Mouse (Mus musculus): ENCODE measurements around the gene Tmem240. TPM values are rescaled to one million over a fixed set of nuclear protein-coding genes. Genes with fewer than 3 reads are reported as not detected.
"Not testable (repeated sequence)": the region's sequence is repeated elsewhere in the genome, so short reads cannot be mapped to it uniquely, and the experiment has no call there.

The Tmem240 gene
- polyA plus RNA-seq (2015; fragmentation: Nextera tagmentation; extraction: Ambion mirVana) = 0.39 and 0.45 TPM in 2 replicates

DNA sequence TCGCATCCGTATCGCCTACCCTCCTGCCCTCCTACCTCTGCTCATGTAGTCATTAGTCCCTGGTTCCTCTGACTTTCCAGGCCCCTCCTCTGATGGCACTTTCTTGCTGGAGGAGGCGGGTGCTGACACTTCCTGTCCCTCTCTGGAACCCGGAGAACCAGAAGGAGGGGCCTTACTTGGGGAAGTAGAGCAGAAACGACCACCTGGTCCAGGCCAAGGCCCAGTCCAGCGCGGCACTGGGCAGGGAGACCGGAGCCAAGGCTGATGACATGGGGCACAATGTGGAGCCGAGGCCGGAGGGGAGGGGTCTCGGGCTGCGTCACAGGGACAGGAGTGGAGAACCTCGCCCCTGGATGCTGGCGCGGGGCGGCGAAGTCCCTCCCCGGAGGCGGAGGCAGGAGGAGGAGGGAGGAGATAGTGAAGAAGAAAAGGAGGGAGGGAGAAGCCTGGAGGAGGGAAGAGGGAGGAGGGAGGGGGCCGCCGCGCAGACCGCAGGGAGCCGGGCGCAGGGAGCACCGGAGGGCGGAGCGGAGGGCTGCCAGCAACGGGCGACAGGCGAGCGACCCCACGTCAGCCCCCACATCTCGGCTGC, at the start of gene Tmem240:
TSS of gene Tmem240 (plus strand) at position 451 of the 592 bp plus-strand sequence.
- ATAC-seq (ENCODE audit: low FRiP score, low TSS enrichment) = peak; percentile 86
- Histone ChIP-seq H3K4me2 (replicated peaks; ENCODE audit: low read depth) (peak within 1 kb of the TSS; percentile 81), H3K4me3 (ENCODE audit: low read depth, low read length) (peak within 1 kb of the TSS; percentile 68), H3K4me1 (replicated peaks; ENCODE audit: control insufficient read depth, insufficient read depth) (no peaks in the 10 kb centered on the region; the same call in 1 of the 2 replicates), H3K9ac (ENCODE audit: low read length) (peak within 1 kb of the TSS; percentile 83), H3K27ac (replicated peaks) (peak within 1 kb of the TSS; percentile 84), H3K9me3 (ENCODE audit: control insufficient read depth, low read length) (no peaks in the 10 kb centered on the region), H3K27me3 (ENCODE audit: control insufficient read depth, insufficient read depth, low read length) (no peaks in the 10 kb centered on the region), H3K36me3 (ENCODE audit: control insufficient read depth, insufficient read depth, low read length) (0 out of 2 replicates have a peak, but pooled peaks cover 2% of the 10 kb centered on the region)
- WGBS = under 1% methylated on average over 23 of the region's 35 CpGs
- DNase-seq (ENCODE audit: low spot score) = peak; percentile 79
- no peak for TF ChIP-seq CTCF (IDR thresholded peaks at IDR 0.05; ENCODE audit: low read depth)
- no peak for TF ChIP-seq EP300 (optimal IDR thresholded peaks at IDR 0.05)

- not testable (repeated sequence) for H3K9ac ChIP-seq (ENCODE audit: low read length); H3K4me2 ChIP-seq (replicated peaks; ENCODE audit: low read depth); H3K9me3 ChIP-seq (ENCODE audit: control insufficient read depth, low read length); H3K4me1 ChIP-seq (replicated peaks; ENCODE audit: control insufficient read depth, insufficient read depth); H3K27me3 ChIP-seq (ENCODE audit: control insufficient read depth, insufficient read depth, low read length); H3K36me3 ChIP-seq (ENCODE audit: control insufficient read depth, insufficient read depth, low read length); H3K4me3 ChIP-seq (ENCODE audit: low read depth, low read length)
- 54% methylated on average over 4 of the region's 4 CpGs for WGBS
- ATAC-seq (ENCODE audit: low FRiP score, low TSS enrichment) (peak; percentile 65), DNase-seq (ENCODE audit: low spot score) (peak; percentile 58)
- peak overlapping the region; percentile 74 for H3K27ac ChIP-seq (replicated peaks)
Observed at GRCm38 (mm10) chr4:155687764-155688163, 46.8 kb upstream of the Tmem240 start.

GRCm38 (mm10) chr4:155690571-155691375, 43.8 kb upstream of the Tmem240 start:
- 74% methylated on average over 12 of the region's 12 CpGs for WGBS
- Histone ChIP-seq H3K36me3 (ENCODE audit: control insufficient read depth, insufficient read depth, low read length) (no peaks in the 10 kb centered on the region), H3K4me2 (replicated peaks; ENCODE audit: low read depth) (no peak overlapping the region), H3K27ac (replicated peaks) (no peak overlapping the region), H3K27me3 (ENCODE audit: control insufficient read depth, insufficient read depth, low read length) (no peaks in the 10 kb centered on the region), H3K9me3 (ENCODE audit: control insufficient read depth, low read length) (no peaks in the 10 kb centered on the region), H3K4me3 (ENCODE audit: low read depth, low read length) (no peak overlapping the region), H3K9ac (ENCODE audit: low read length) (no peak overlapping the region), H3K4me1 (replicated peaks; ENCODE audit: control insufficient read depth, insufficient read depth) (peaks cover 5% of the 10 kb centered on the region)
- TF ChIP-seq EP300 (optimal IDR thresholded peaks at IDR 0.05) (no peak), CTCF (IDR thresholded peaks at IDR 0.05; ENCODE audit: low read depth) (no peak)
- ATAC-seq (ENCODE audit: low FRiP score, low TSS enrichment) (no peak), DNase-seq (ENCODE audit: low spot score) (no peak)

DNA sequence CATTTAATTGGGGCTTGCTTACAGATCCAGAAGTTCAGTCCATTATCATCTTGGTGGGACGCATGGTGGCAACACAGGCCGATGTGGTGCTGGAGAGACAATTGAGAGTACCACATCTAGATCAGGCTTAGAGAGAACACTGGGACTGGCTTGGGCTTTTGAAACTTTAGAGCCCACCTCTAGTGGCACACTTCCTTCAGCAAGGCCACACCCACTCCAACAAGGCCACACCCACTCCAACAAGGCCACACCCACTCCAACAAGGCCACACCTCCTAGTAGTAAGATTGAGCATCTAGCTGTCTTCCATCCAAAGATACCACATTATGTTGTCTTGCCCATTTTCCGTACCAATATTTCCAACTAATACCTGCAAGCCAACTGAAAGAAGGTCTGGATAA, 42.2 kb upstream of the Tmem240 start:
- no peak overlapping the region for H3K4me3 ChIP-seq (ENCODE audit: low read depth, low read length)
- no peak overlapping the region for H3K9ac ChIP-seq (ENCODE audit: low read length)
- no peak overlapping the region for H3K27ac ChIP-seq (replicated peaks)
- ATAC-seq (ENCODE audit: low FRiP score, low TSS enrichment) = no peak
- no peaks in the 10 kb centered on the region for H3K9me3 ChIP-seq (ENCODE audit: control insufficient read depth, low read length)
- WGBS = 100% methylated on average over 3 of the region's 3 CpGs
- H3K4me2 ChIP-seq (replicated peaks; ENCODE audit: low read depth) = no peak overlapping the region
- no peaks in the 10 kb centered on the region for H3K27me3 ChIP-seq (ENCODE audit: control insufficient read depth, insufficient read depth, low read length)
- TF ChIP-seq EP300 (optimal IDR thresholded peaks at IDR 0.05) = no peak
- TF ChIP-seq CTCF (IDR thresholded peaks at IDR 0.05; ENCODE audit: low read depth) = no peak
- H3K4me1 ChIP-seq (replicated peaks; ENCODE audit: control insufficient read depth, insufficient read depth) = peaks cover 5% of the 10 kb centered on the region
- H3K36me3 ChIP-seq (ENCODE audit: control insufficient read depth, insufficient read depth, low read length) = no peaks in the 10 kb centered on the region
- DNase-seq (ENCODE audit: low spot score) = no peak

DNA sequence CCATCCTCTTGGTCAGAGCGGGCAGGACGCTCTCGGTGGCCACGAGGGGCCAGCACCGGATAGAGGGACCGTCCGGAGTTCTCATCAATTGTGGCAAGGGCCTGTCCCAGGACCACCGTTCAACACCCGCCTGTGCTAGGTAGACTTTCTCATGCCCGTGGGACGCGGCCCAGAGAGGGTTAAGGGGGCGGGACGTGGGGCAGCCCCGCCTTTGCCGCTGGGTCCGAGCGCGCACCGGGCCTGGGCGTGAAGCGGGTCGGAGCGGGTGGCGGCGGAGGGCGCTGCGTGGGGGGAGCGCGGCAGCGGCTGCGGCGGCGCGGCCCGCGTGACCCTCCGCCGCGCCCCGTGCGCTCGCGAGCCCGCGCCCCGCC, 40.5 kb upstream of the Tmem240 start, which contains the start of gene Fndc10:
TSS of gene Fndc10 (plus strand) at position 232 of the 371 bp plus-strand sequence.
- ATAC-seq (ENCODE audit: low FRiP score, low TSS enrichment) = peak; percentile 68

More for the DNA sequence above, 40.5 kb upstream of the Tmem240 start, which contains the start of gene Fndc10:
- no peaks in the 10 kb centered on the region for H3K27me3 ChIP-seq (ENCODE audit: control insufficient read depth, insufficient read depth, low read length)
- H3K36me3 ChIP-seq (ENCODE audit: control insufficient read depth, insufficient read depth, low read length) = no peaks in the 10 kb centered on the region
- H3K4me3 ChIP-seq (ENCODE audit: low read depth, low read length) = peak within 1 kb of the TSS; percentile 63
- TF ChIP-seq CTCF (IDR thresholded peaks at IDR 0.05; ENCODE audit: low read depth) = peak; percentile 35
- TF ChIP-seq EP300 (optimal IDR thresholded peaks at IDR 0.05) = no peak
- WGBS = under 1% methylated on average over 25 of the region's 47 CpGs
- H3K9me3 ChIP-seq (ENCODE audit: control insufficient read depth, low read length) = no peaks in the 10 kb centered on the region
- H3K4me2 ChIP-seq (replicated peaks; ENCODE audit: low read depth) = peak within 1 kb of the TSS; percentile 89
- peaks cover 5% of the 10 kb centered on the region for H3K4me1 ChIP-seq (replicated peaks; ENCODE audit: control insufficient read depth, insufficient read depth)
- DNase-seq (ENCODE audit: low spot score) = peak; percentile 69
- peak within 1 kb of the TSS; percentile 65 for H3K27ac ChIP-seq (replicated peaks)
- peak within 1 kb of the TSS; percentile 78 for H3K9ac ChIP-seq (ENCODE audit: low read length)

Data from stomach, postnatal 0 days (tissue).